Mouse (Mus musculus) thymus, adult 2 months (tissue): Measurements from ENCODE around the gene Wars. TPM values are rescaled to one million over a fixed set of nuclear protein-coding genes. Genes with fewer than 3 reads are reported as not detected.

ENCODE experiments used
- DNase-seq: peaks from one replicate; pipeline ENCODE4 v3.0.0; 2021
- H3K27ac ChIP-seq: fragments of 200-500 bp; 2 replicates; pipeline ENCODE4 v1.5.1; 2012; ENCODE audit warnings: low read length, control low read depth; ENCODE audit not compliant: control insufficient read depth, insufficient read depth
- H3K27me3 ChIP-seq: fragments of 200-500 bp; 2 replicates; pipeline ENCODE4 v1.6.1; 2012; ENCODE audit warnings: mild to moderate bottlenecking, low read length, moderate library complexity, mixed read lengths; ENCODE audit not compliant: control insufficient read depth, insufficient read depth
- H3K36me3 ChIP-seq: fragments of 200-500 bp; 2 replicates; pipeline ENCODE4 v1.6.1; 2012; ENCODE audit warnings: mild to moderate bottlenecking, low read length, moderate library complexity; ENCODE audit not compliant: control insufficient read depth, insufficient read depth
- H3K4me1 ChIP-seq: fragments of 200-500 bp; replicated peaks from 2 replicates; pipeline ENCODE4 v1.6.1; 2012; ENCODE audit warnings: low read length; ENCODE audit not compliant: control insufficient read depth, insufficient read depth
- H3K4me3 ChIP-seq: fragments of 200-500 bp; 2 replicates; pipeline ENCODE4 v1.5.1; 2012; ENCODE audit warnings: mild to moderate bottlenecking, low read length, control low read depth, moderate library complexity; ENCODE audit not compliant: control insufficient read depth, insufficient read depth
- CTCF ChIP-seq: fragments of 200-500 bp; IDR thresholded peaks from 2 replicates; pipeline ENCODE4 v1.5.1; 2012; ENCODE audit warnings: mild to moderate bottlenecking, control low read depth, low read length, moderate library complexity, borderline replicate concordance; ENCODE audit not compliant: control insufficient read depth, poor library complexity, insufficient read depth; ENCODE audit errors: extremely low read depth
- POLR2A ChIP-seq: fragments of 200-500 bp; IDR thresholded peaks from 2 replicates; pipeline ENCODE4 v1.6.1; 2012; ENCODE audit warnings: mild to moderate bottlenecking, low read length, control low read depth, moderate library complexity; ENCODE audit not compliant: control insufficient read depth, poor library complexity, insufficient read depth; ENCODE audit errors: extremely low read depth
- WGBS: fragments of 180-500 bp; shearing (Covaris S2); methylation state at CpG from one replicate; pipeline ENCODE4 v1.1.7; 2018; 5-methylcytosine and 5-hydroxymethylcytosine counted together
- polyA plus RNA-seq: library from polyadenylated mRNA; depleted of rRNA; stranded (reverse); fragments of >200 nt; gene quantifications from 2 replicates; pipeline ENCODE4 v1.2.3, GENCODE M21; 2012

Gene Wars
- polyA plus RNA-seq, 1 experiment: 71.3 TPM

DNA sequence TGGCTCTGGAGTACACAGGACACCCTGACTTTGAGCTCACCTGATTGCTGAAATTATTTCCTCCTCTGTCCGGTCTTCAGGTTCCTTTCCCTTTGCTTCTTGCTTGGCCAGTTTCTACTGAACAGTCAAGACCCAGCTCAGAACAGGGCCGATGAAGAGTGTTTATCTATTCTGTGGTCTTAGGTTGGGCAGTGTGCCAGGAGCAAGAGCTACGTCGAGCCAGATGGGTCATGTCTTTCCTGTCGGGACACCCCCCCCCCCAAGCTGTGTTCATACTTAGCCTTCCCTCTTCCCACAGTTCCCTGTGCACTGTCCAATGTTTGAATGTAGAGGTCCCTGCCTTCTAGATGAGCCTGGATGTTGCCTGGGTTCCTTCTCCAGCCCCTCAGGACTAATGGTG is 7.4 kb upstream of the Wars start:
- H3K36me3 ChIP-seq: no peaks in the 10 kb centered on the region
- TF ChIP-seq POLR2A (no peak), CTCF (no peak)
- WGBS: 51% methylated on average over 5 of the region's 5 CpGs
- no peak for DNase-seq
- no peaks in the 10 kb centered on the region for H3K4me1 ChIP-seq
- H3K4me3 ChIP-seq: no peak overlapping the region
- H3K27me3 ChIP-seq: no peaks in the 10 kb centered on the region
- H3K27ac ChIP-seq: no peak overlapping the region

- TF ChIP-seq POLR2A (no peak), CTCF (no peak)
- H3K27ac ChIP-seq: no peak overlapping the region
- H3K4me1 ChIP-seq: peaks cover 11% of the 10 kb centered on the region
- no peak overlapping the region for H3K4me3 ChIP-seq
- H3K27me3 ChIP-seq: no peaks in the 10 kb centered on the region
- no peaks in the 10 kb centered on the region for H3K36me3 ChIP-seq
- 68% methylated on average over 3 of the region's 3 CpGs for WGBS
- peak; percentile 27 for DNase-seq
These were observed 2.0 kb upstream of the Wars start for GRCm38 (mm10) chr12:108896006-108896405.

- DNase-seq: no peak
- Histone ChIP-seq H3K27me3 (no peaks in the 10 kb centered on the region), H3K36me3 (no peaks in the 10 kb centered on the region), H3K27ac (no peak overlapping the region), H3K4me3 (peak overlapping the region; percentile 66), H3K4me1 (peaks cover 11% of the 10 kb centered on the region)
- no peak for TF ChIP-seq CTCF
- TF ChIP-seq POLR2A: no peak
- WGBS: 5% methylated on average over 7 of the region's 7 CpGs
These were observed 450 bp upstream of the Wars start for GRCm38 (mm10) chr12:108894432-108894816.

- Histone ChIP-seq H3K4me1 (peaks cover 11% of the 10 kb centered on the region), H3K4me3 (peak within 1 kb of the TSS; percentile 66), H3K27me3 (no peaks in the 10 kb centered on the region), H3K36me3 (peaks cover 3% of the 10 kb centered on the region; the same call in 1 of the 2 replicates), H3K27ac (peak within 1 kb of the TSS; percentile 6; the same call in 1 of the 2 replicates)
- TF ChIP-seq CTCF: no peak
- TF ChIP-seq POLR2A: no peak
- no peak for DNase-seq
- 16% methylated on average over 12 of the region's 12 CpGs for WGBS
These were observed 822 bp downstream of the Wars start, which contains the start of gene Wdr25 for GRCm38 (mm10) chr12:108892989-108893714. Gene Wdr25, plus strand, starts transcription at chr12:108893631.

DNA sequence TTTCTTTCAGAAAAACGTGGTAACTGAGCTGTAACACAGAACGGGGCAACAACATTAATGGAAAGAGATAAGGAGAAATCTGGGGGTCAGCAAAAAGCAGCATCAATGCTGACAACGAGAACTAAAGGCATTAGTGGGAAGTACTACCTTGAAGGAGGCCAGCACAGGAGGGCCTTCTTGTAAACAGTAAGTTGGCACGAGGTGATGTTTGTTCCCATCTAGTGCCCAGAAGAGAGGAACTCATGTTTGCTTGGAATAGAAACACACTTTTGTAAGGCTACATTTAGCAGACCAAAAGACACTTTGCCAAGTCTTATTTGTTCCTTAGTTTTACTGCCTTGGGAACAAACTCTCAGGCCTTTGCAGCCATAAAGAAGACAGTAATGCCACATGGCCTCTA is 5.3 kb downstream of the Wars start:
- no peak for TF ChIP-seq POLR2A
- TF ChIP-seq CTCF: no peak
- no peak overlapping the region for H3K4me3 ChIP-seq
- H3K27me3 ChIP-seq: no peaks in the 10 kb centered on the region
- H3K36me3 ChIP-seq: peaks cover 16% of the 10 kb centered on the region
- no peak overlapping the region for H3K27ac ChIP-seq
- DNase-seq: no peak
- 71% methylated on average over 4 of the region's 4 CpGs for WGBS
- H3K4me1 ChIP-seq: peaks cover 7% of the 10 kb centered on the region

DNA sequence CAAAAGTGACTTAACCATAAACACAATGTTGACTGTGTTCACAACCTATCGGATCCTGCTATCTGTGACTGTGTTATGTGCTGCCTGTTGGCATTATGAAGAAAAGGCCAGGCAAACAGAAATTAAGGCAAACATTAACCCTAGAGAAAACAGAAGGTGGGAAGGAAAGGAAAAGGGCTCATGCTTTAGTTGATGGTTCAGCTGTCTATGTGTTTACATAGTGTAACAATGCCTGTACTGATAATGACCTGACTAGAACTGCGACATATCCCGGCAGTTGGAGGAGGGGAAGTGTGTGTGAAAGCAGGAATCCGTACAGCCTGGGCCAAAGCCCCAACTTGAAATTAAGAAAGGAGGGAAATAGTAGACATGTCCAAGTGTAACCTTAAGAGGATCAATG is 6.9 kb downstream of the Wars start:
- peaks cover 16% of the 10 kb centered on the region for H3K36me3 ChIP-seq

GRCm38 (mm10) chr12:108885906-108886305 is 8.1 kb downstream of the Wars start:
- DNase-seq: no peak
- no peaks in the 10 kb centered on the region for H3K27me3 ChIP-seq
- H3K4me1 ChIP-seq: no peaks in the 10 kb centered on the region
- H3K27ac ChIP-seq: no peak overlapping the region
- H3K36me3 ChIP-seq: peaks cover 16% of the 10 kb centered on the region
- no peak overlapping the region for H3K4me3 ChIP-seq
- TF ChIP-seq POLR2A (no peak), CTCF (no peak)
- 97% methylated on average over 1 of the region's 1 CpGs for WGBS

More for the DNA sequence above, 6.9 kb downstream of the Wars start:
- Histone ChIP-seq H3K27ac (no peak overlapping the region), H3K4me1 (no peaks in the 10 kb centered on the region), H3K27me3 (no peaks in the 10 kb centered on the region), H3K4me3 (no peak overlapping the region)
- no peak for DNase-seq
- TF ChIP-seq CTCF (no peak), POLR2A (no peak)
- 94% methylated on average over 4 of the region's 4 CpGs for WGBS

DNA sequence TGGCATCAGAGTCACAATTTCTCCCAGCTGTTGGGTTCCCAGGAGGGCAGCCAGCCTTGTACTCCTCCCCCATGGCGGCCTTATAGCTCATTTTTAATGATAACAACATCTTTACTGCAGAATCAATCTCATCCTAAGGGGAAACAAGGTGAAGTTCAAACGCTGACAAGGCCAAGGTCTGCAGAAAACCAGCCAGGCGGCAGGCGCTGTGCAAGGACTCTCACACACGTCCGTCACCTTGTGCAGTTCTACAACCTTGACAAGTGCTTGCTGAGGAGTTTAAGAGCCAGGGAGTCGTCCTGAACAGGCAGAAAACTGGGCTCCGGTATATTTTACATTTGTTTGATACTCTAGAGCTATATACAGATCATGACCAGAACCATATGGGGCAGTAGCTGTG is 11.2 kb downstream of the Wars start:
- no peak overlapping the region for H3K4me3 ChIP-seq
- H3K36me3 ChIP-seq: peaks cover 10% of the 10 kb centered on the region
- no peaks in the 10 kb centered on the region for H3K4me1 ChIP-seq
- no peak overlapping the region for H3K27ac ChIP-seq
- TF ChIP-seq CTCF: no peak
- TF ChIP-seq POLR2A: no peak
- WGBS: 94% methylated on average over 8 of the region's 8 CpGs
- DNase-seq: no peak
- H3K27me3 ChIP-seq: no peaks in the 10 kb centered on the region
